Mouse (Mus musculus) heart, postnatal 0 days (tissue): ENCODE data around the gene 4931428L18Rik. TPM values are rescaled to one million over a fixed set of nuclear protein-coding genes. Genes with fewer than 3 reads are reported as not detected.

Experiments
- ATAC-seq: fragments of 200-750 bp; cut with Nextera tagmentation; 2 replicates; pipeline ENCODE4 v1.8.0; 2017; ENCODE audit warnings: low read depth, moderate number of reproducible peaks, moderate library complexity; ENCODE audit not compliant: insufficient read depth
- DNase-seq: peaks from one replicate; pipeline ENCODE4 v3.0.0-alpha.2; 2016; ENCODE audit warnings: low spot score
- H3K27ac ChIP-seq: fragments of 300-500 bp; sonication (generic); 2 replicates; pipeline ENCODE4 v1.5.1; 2014; ENCODE audit warnings: low read depth, mild to moderate bottlenecking
- H3K27me3 ChIP-seq: fragments of 300-500 bp; sonication (generic); 2 replicates; pipeline ENCODE4 v1.6.1; 2014; ENCODE audit warnings: low read length, mixed read lengths; ENCODE audit not compliant: control insufficient read depth, insufficient read depth
- H3K36me3 ChIP-seq: fragments of 300-500 bp; sonication (generic); replicated peaks from 2 replicates; pipeline ENCODE4 v1.6.1; 2014; ENCODE audit warnings: low read length, mixed read lengths; ENCODE audit not compliant: control insufficient read depth, insufficient read depth
- H3K4me1 ChIP-seq: fragments of 300-500 bp; sonication (generic); 2 replicates; pipeline ENCODE4 v1.6.1; 2014; ENCODE audit warnings: antibody characterized with exemption; ENCODE audit not compliant: control insufficient read depth, insufficient read depth
- H3K4me2 ChIP-seq: fragments of 300-500 bp; sonication (generic); 2 replicates; pipeline ENCODE4 v1.6.1; 2014; ENCODE audit warnings: low read depth, mild to moderate bottlenecking, low read length, moderate library complexity
- H3K4me3 ChIP-seq: fragments of 300-500 bp; sonication (generic); 2 replicates; pipeline ENCODE4 v1.5.1; 2014; ENCODE audit warnings: low read depth, low read length
- H3K9ac ChIP-seq: fragments of 300-500 bp; sonication (generic); replicated peaks from 2 replicates; pipeline ENCODE4 v1.6.1; 2014; ENCODE audit warnings: low read depth, low read length, mixed read lengths
- H3K9me3 ChIP-seq: fragments of 300-500 bp; sonication (generic); replicated peaks from 2 replicates; pipeline ENCODE4 v1.6.1; 2016; ENCODE audit warnings: low read length; ENCODE audit not compliant: control insufficient read depth
- CTCF ChIP-seq: IDR thresholded peaks from 2 replicates; pipeline ENCODE4 v1.5.1; 2016; ENCODE audit warnings: antibody characterized with exemption, control low read depth, low read depth
- EP300 ChIP-seq: IDR thresholded peaks from 2 replicates; pipeline ENCODE4 v1.6.1; 2016; ENCODE audit warnings: antibody characterized with exemption, low read depth
- WGBS: fragments of 180-500 bp; shearing (Covaris S2); extraction: QIAGEN DNeasy Blood & Tissue Kit; methylation state at CpG from one replicate; pipeline ENCODE4 v1.1.7; 2014; 5-methylcytosine and 5-hydroxymethylcytosine counted together
- polyA plus RNA-seq: library from polyadenylated mRNA; unstranded; fragments of >200 nt; fragmentation: Nextera tagmentation; extraction: Ambion mirVana; gene quantifications from 2 replicates; pipeline ENCODE4 v1.2.1, GENCODE M21; 2015
- total RNA-seq: library from RNA; depleted of rRNA; stranded (reverse); fragments of >200 nt; gene quantifications from 2 replicates; pipeline ENCODE4 v1.2.3, GENCODE M21; 2014; ENCODE audit warnings: low replicate concordance

The 4931428L18Rik gene
- total and polyA plus RNA-seq, 2 experiments from 2014 or later = 0.23 TPM; not detected in 1

- 85% methylated on average over 3 of the region's 3 CpGs for WGBS
- Histone ChIP-seq H3K4me2 (no peak overlapping the region), H3K27me3 (no peaks in the 10 kb centered on the region), H3K9ac (no peak overlapping the region), H3K4me3 (no peak overlapping the region), H3K36me3 (no peaks in the 10 kb centered on the region), H3K27ac (no peak overlapping the region), H3K4me1 (no peaks in the 10 kb centered on the region), H3K9me3 (no peaks in the 10 kb centered on the region)
- no peak for DNase-seq
- no peak for ATAC-seq
- TF ChIP-seq EP300 (no peak), CTCF (no peak)
Observed at GRCm38 (mm10) chr1:31107961-31108360, 114.5 kb downstream of the 4931428L18Rik start.

GRCm38 (mm10) chr1:31102863-31103657 lies 119.4 kb downstream of the 4931428L18Rik start:
- ATAC-seq (peak; percentile 94), DNase-seq (peak; percentile 94)
- peak overlapping the region; percentile 86 for H3K27ac ChIP-seq
- no peak overlapping the region for H3K4me3 ChIP-seq
- WGBS = 18% methylated on average over 12 of the region's 12 CpGs
- no peaks in the 10 kb centered on the region for H3K36me3 ChIP-seq
- no peaks in the 10 kb centered on the region for H3K27me3 ChIP-seq
- TF ChIP-seq CTCF (no peak), EP300 (peak; percentile 50; the same call in 1 of the 2 replicates)
- H3K4me1 ChIP-seq = peaks cover 9% of the 10 kb centered on the region
- no peak overlapping the region for H3K9ac ChIP-seq
- peak overlapping the region; percentile 14; the same call in 1 of the 2 replicates for H3K4me2 ChIP-seq
- H3K9me3 ChIP-seq = no peaks in the 10 kb centered on the region

GRCm38 (mm10) chr1:31102280-31102679 lies 120.2 kb downstream of the 4931428L18Rik start:
- DNase-seq = peak; percentile 19
- 61% methylated on average over 2 of the region's 2 CpGs for WGBS
- peak overlapping the region; percentile 86 for H3K27ac ChIP-seq
- no peak overlapping the region for H3K4me3 ChIP-seq
- peak overlapping the region; percentile 14; the same call in 1 of the 2 replicates for H3K4me2 ChIP-seq
- no peaks in the 10 kb centered on the region for H3K36me3 ChIP-seq
- no peak for ATAC-seq
- no peak overlapping the region for H3K9ac ChIP-seq
- no peaks in the 10 kb centered on the region for H3K9me3 ChIP-seq
- H3K27me3 ChIP-seq = no peaks in the 10 kb centered on the region
- H3K4me1 ChIP-seq = peaks cover 13% of the 10 kb centered on the region
- TF ChIP-seq EP300 (no peak), CTCF (no peak)

GRCm38 (mm10) chr1:31097208-31097607 lies 125.3 kb downstream of the 4931428L18Rik start:
- 67% methylated on average over 3 of the region's 3 CpGs for WGBS

GRCm38 (mm10) chr1:31096466-31096793 lies 126.1 kb downstream of the 4931428L18Rik start:
- Histone ChIP-seq H3K4me2 (no peak overlapping the region), H3K4me3 (no peak overlapping the region), H3K27me3 (no peaks in the 10 kb centered on the region), H3K9ac (no peak overlapping the region), H3K9me3 (no peaks in the 10 kb centered on the region), H3K27ac (no peak overlapping the region), H3K36me3 (no peaks in the 10 kb centered on the region), H3K4me1 (0 out of 2 replicates have a peak, but pooled peaks cover 8% of the 10 kb centered on the region)
- TF ChIP-seq CTCF (no peak), EP300 (no peak)
- ATAC-seq = no peak
- DNase-seq = no peak
- 60% methylated on average over 2 of the region's 2 CpGs for WGBS

More at GRCm38 (mm10) chr1:31097208-31097607, 125.3 kb downstream of the 4931428L18Rik start:
- H3K36me3 ChIP-seq = no peaks in the 10 kb centered on the region
- H3K4me3 ChIP-seq = no peak overlapping the region
- no peaks in the 10 kb centered on the region for H3K27me3 ChIP-seq
- no peak for TF ChIP-seq CTCF
- TF ChIP-seq EP300 = no peak
- H3K9ac ChIP-seq = no peak overlapping the region
- peak overlapping the region; percentile 25 for H3K27ac ChIP-seq
- no peak overlapping the region for H3K4me2 ChIP-seq
- peak; percentile 26 for DNase-seq
- H3K4me1 ChIP-seq = peaks cover 9% of the 10 kb centered on the region
- H3K9me3 ChIP-seq = no peaks in the 10 kb centered on the region
- ATAC-seq = no peak
